Comparison of ENCODE assay signal across 8 mouse cellular contexts in the genomic region with DNA sequence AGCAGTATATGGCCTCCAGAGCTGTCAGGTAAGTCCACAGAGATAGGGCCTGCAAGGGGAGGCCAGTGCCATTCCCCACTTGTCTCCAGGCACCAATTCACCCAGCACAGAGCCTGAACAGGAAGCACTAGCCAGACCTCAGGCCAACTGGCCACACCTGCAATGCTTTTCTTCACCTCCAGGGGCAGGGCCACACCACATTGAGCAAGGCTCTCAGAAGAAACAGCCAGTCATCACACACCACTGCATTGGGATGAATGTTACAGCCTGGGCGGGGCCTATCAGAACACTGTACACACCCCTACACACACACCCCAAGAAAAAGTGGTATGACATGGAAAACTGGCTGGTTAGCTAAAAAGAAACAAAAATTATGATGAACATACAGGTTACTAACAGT. TPM values are rescaled to one million over a fixed set of nuclear protein-coding genes. Genes with fewer than 3 reads are reported as not detected.
A peak's percentile ranks its signal among the peaks of the same experiment; 100 is the strongest.
DNase-seq lines count a peak whose midpoint lies in the region; ATAC-seq and TF ChIP-seq lines count a peak whose summit lies in the region.

No protein-coding gene starts in this region.

- H3K36me3 ChIP-seq in heart, adult 2 months (ENCODE audit: control insufficient read depth, insufficient read depth, low read length) = no peaks in the 10 kb centered on the region
- no peaks in the 10 kb centered on the region for H3K36me3 ChIP-seq in heart, embryonic 11.5 days (ENCODE audit: control insufficient read depth, insufficient read depth, low read length)
- peaks cover 4% of the 10 kb centered on the region; the same call in 1 of the 2 replicates for H3K36me3 ChIP-seq in intestine, postnatal 0 days (ENCODE audit: control insufficient read depth, insufficient read depth)

- no peak for TF ChIP-seq POLR2A in heart, adult 2 months (IDR thresholded peaks at IDR 0.05; ENCODE audit: insufficient read depth, low read depth, low read length)

- peaks cover under 1% of the 10 kb centered on the region; the same call in 1 of the 2 replicates for H3K4me1 ChIP-seq in heart, adult 2 months (ENCODE audit: control insufficient read depth, insufficient read depth, low read length)
- H3K4me1 ChIP-seq in heart, embryonic 11.5 days (ENCODE audit: control insufficient read depth, insufficient read depth, low read length) = 0 out of 2 replicates have a peak, but pooled peaks cover 4% of the 10 kb centered on the region
- no peaks in the 10 kb centered on the region for H3K4me1 ChIP-seq in intestine, postnatal 0 days (replicated peaks; ENCODE audit: control insufficient read depth, insufficient read depth, low read length)

- no peaks in the 10 kb centered on the region for H3K27me3 ChIP-seq in heart, adult 2 months (ENCODE audit: control insufficient read depth, insufficient read depth, low read length)
- H3K27me3 ChIP-seq in heart, embryonic 11.5 days (ENCODE audit: control insufficient read depth, insufficient read depth, low read length) = no peaks in the 10 kb centered on the region
- H3K27me3 ChIP-seq in intestine, postnatal 0 days (replicated peaks; ENCODE audit: control insufficient read depth, insufficient read depth, low read length) = no peaks in the 10 kb centered on the region

- no peak overlapping the region for H3K27ac ChIP-seq in heart, adult 2 months
- no peak overlapping the region for H3K27ac ChIP-seq in heart, embryonic 11.5 days (ENCODE audit: low read depth, low read length)
- no peak overlapping the region for H3K27ac ChIP-seq in intestine, postnatal 0 days (ENCODE audit: low read depth, low read length)

- intact Hi-C loops in heart, adult 2 months (cut with DNase I) = no loop called here

- no peaks in the 10 kb centered on the region for H3K79me2 ChIP-seq in heart, adult 2 months (replicated peaks; ENCODE audit: control insufficient read depth, insufficient read depth, low read length)

- H3K4me2 ChIP-seq in heart, embryonic 11.5 days = no peak overlapping the region
- no peak overlapping the region for H3K4me2 ChIP-seq in intestine, postnatal 0 days (replicated peaks; ENCODE audit: low read depth)

- peak in 1 of 2 experiments; percentile 44 for DNase-seq in heart, adult 2 months
- peak; percentile 61 to 64 for DNase-seq in B cell, adult 2 months
- DNase-seq in WW6 (ENCODE audit: low read depth, low spot score) = peak; percentile 31
- DNase-seq in yolk sac, embryonic 10.5 days (ENCODE audit: low spot score) = peak; percentile 22
- no peak for DNase-seq in heart, adult 8-10 months (ENCODE audit: low spot score)

- peak; percentile 71 for TF ChIP-seq CTCF in heart, adult 2 months (IDR thresholded peaks at IDR 0.05)
- TF ChIP-seq CTCF in intestine, postnatal 0 days (IDR thresholded peaks at IDR 0.05; ENCODE audit: low read depth) = peak; percentile 83

- H3K9me3 ChIP-seq in heart, embryonic 11.5 days (replicated peaks; ENCODE audit: control insufficient read depth, low read length) = no peaks in the 10 kb centered on the region
- no peaks in the 10 kb centered on the region for H3K9me3 ChIP-seq in intestine, postnatal 0 days (ENCODE audit: control insufficient read depth)

- 88% methylated on average over 1 of the region's 1 CpGs for WGBS in heart, adult 2 months
- WGBS in heart, embryonic 11.5 days (ENCODE audit: insufficient replicate concordance) = 74% methylated on average over 1 of the region's 1 CpGs
- 73% methylated on average over 1 of the region's 1 CpGs for WGBS in intestine, postnatal 0 days

- H3K9ac ChIP-seq in heart, adult 2 months (ENCODE audit: low read depth, low read length) = no peak overlapping the region
- H3K9ac ChIP-seq in heart, embryonic 11.5 days (ENCODE audit: low read depth, low read length) = no peak overlapping the region
- H3K9ac ChIP-seq in intestine, postnatal 0 days (ENCODE audit: low read depth, low read length) = no peak overlapping the region

- no peak overlapping the region for H3K4me3 ChIP-seq in heart, adult 2 months
- H3K4me3 ChIP-seq in heart, embryonic 11.5 days (ENCODE audit: low read depth, low read length) = no peak overlapping the region
- H3K4me3 ChIP-seq in intestine, postnatal 0 days (ENCODE audit: low read depth, low read length) = no peak overlapping the region

- no peak for TF ChIP-seq EP300 in heart, adult 2 months (IDR thresholded peaks at IDR 0.05; ENCODE audit: insufficient read depth, low read depth, low read length)

- ATAC-seq in heart, embryonic 11.5 days (replicated peaks; ENCODE audit: insufficient number of reproducible peaks, low FRiP score, low TSS enrichment) = no peak
- ATAC-seq in intestine, postnatal 0 days = peak; percentile 78
- ATAC-seq in megakaryocyte progenitor cell, adult 5-6 weeks (replicated peaks; ENCODE audit: poor library complexity) = peak; percentile 99

RNA-seq across cellular contexts. Expression of gene Ralgps1, which starts 42.3 kb away (rescaled TPM):
- total RNA-seq in heart, adult 2 months (2021) = 1 to 10 TPM; 4.9 to 5.3 TPM
- polyA plus RNA-seq in heart, adult 2 months (2012; rRNA removed) = 3.8 and 5.2 TPM in 2 replicates
- 6.5 and 6.6 TPM in 2 replicates for polyA plus RNA-seq in heart, embryonic 11.5 days (2014; fragmentation: Nextera tagmentation; extraction: Ambion mirVana)
- polyA plus RNA-seq in intestine, postnatal 0 days (2015; fragmentation: Nextera tagmentation; extraction: Ambion mirVana) = 4.0 and 4.9 TPM in 2 replicates
- 1.7 and 2.4 TPM in 2 replicates for total RNA-seq in megakaryocyte progenitor cell, adult 5-6 weeks (2015)
- 0.42 and 0.68 TPM in 2 replicates for total RNA-seq in megakaryocyte progenitor cell, adult 5-6 weeks (2017)
- 1 to 10 TPM; 6.2 to 7.0 (median 6.4) TPM for total RNA-seq in heart, adult 8-10 months (2022)
